Mouse (Mus musculus): Measurements from ENCODE around the gene Myo10.

The Myo10 gene

GRCm38 (mm10) chr15:25854270-25854904 lies 232.1 kb downstream of the Myo10 start:
- DNase-seq, result no peak

- DNase-seq, result no peak
Measured at GRCm38 (mm10) chr15:25858611-25859058, 236.3 kb downstream of the Myo10 start.

GRCm38 (mm10) chr15:25859469-25859868 lies 237.1 kb downstream of the Myo10 start:
- DNase-seq, result no peak

GRCm38 (mm10) chr15:25861900-25862299 lies 239.6 kb downstream of the Myo10 start:
- DNase-seq, result no peak

Measured in cerebellum, adult 11-12 months (tissue).